Mouse (Mus musculus) CD8-positive naive resting alpha-beta T cell, adult 2 months (primary cell): Measurements from ENCODE around the gene Syne3.

Experiments
- DNase-seq, 2 experiments: peaks; one replicate each; pipeline ENCODE4 v3.0.0; 2022; ENCODE audit warnings: low read depth in 2 of 2, low spot score in 2 of 2

Gene Syne3

GRCm38 (mm10) chr12:104897051-104897618 is 112.5 kb downstream of the Syne3 start:
- DNase-seq, result no peak

DNA sequence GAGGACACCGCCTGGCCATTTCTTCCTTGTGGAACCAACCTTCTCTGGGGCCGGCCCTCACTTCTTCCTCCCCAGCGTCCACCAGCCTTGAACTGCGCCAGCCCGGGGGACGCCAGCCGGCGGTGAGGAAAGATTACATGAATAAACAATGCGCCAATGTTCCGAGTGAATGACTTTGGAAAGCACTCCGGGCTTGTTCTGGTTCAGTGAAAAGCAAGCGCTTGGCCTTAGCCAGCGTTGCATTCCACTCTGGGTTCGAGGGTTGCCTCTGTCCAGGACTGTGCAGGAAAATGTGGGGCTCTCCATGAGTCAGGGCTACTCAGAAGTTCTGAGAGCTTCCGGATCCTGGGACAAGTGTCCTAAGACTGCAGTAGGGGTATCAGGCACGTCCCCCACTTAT is 113.0 kb downstream of the Syne3 start:
- no peak for DNase-seq

DNA sequence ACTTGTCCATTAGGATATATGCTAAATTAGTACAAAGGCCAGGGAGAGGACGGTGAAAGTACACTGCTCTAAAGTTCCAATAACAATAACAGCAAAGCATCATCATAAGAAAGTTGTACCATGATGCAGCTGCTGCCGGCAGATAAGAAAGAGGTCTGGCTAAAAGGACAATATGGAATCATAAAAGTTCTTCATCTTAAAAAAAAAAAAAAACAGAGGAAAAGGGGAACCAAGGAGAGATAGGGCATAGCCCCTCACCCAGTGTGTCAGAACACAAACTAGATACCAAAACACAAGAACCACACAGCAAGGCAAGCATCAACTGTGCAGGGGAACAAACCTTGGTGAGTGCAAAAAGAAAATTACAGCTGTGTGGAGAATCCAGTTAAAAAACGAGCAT is 117.4 kb downstream of the Syne3 start:
- DNase-seq, result no peak

- DNase-seq, result no peak
Observed at GRCm38 (mm10) chr12:104890066-104890465, 119.5 kb downstream of the Syne3 start.

DNA sequence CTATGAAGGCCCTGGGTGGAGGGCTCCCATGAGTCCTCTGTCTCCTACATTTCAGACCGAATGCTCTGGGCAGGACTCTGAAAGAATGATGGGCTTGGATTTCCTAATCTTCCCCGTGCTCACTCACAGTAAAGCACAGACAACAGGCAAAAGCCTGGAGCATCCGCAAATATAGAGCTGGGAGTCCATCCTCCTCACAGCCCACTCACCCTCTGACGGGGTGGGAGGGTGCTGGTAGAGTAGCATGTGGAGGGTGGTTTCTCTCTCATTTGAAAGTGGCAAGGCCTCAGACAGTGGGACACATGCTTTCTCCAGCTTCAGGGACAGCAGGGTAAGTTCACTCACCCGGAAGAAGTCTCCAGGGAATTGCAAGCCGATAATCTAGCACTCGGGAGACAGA is 123.5 kb downstream of the Syne3 start:
- no peak for DNase-seq

- DNase-seq, result no peak
Observed at GRCm38 (mm10) chr12:104882533-104882932, 127.1 kb downstream of the Syne3 start.

- no peak for DNase-seq
Observed at GRCm38 (mm10) chr12:104882061-104882460, 127.5 kb downstream of the Syne3 start.

DNA sequence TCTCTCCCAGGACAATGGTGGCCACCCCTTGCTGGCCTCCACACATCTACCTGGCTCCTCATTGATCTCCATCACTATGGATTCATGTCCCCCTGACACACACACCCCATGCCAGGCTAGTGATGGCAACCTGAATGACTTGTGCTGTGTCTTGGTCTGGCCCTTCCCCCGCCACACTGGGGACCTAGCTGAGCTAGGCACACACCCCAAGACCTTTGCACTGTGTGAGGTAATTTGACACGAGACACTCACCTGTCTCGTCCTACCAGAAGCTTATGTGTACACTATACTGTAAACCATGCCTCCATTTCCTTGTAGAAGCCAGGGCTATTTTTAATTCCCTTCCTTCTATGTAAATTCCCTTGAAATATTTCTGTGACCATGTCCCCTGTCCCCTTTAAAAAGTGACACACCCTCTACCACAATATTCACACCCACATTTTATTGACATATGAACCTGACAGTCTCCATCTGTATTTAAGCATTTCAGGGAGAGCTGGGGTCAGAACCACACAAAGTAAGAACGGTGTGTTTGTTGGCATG is 128.0 kb downstream of the Syne3 start:
- DNase-seq, result no peak

DNA sequence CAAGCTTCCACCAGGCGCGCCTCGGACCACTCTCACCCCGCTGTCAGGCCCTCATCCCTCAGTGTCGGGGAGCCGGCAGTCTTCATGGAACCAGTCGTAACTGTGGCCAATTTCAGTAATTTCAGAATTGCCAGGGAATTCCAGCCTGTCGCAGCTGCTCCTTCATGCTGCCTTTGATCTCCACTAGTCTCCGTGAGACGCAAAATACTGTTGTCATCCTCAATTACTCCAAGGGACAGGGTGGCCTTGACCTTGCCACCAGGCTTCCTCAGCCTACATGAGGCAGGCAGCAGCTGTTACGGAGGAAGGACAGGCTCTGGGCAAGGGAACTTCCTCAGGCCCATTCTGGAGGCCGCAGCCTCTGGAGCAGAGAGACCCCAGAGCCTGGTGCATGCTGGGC is 129.2 kb downstream of the Syne3 start:
- DNase-seq, result no peak
